9 mouse cellular contexts compared by ENCODE assay signal in genomic region chr17:56039345-56039744, GRCm38 (mm10). TPM values are rescaled to one million over a fixed set of nuclear protein-coding genes. Genes with fewer than 3 reads are reported as not detected.
DNase-seq lines count a peak whose midpoint lies in the region; ATAC-seq lines count a peak whose summit lies in the region.
"Had no signal": no experiment of that assay in that cellular context is flagged by ENCODE, and none has a peak within 500 bp of the region (broad histone marks: within the 10 kb centered on the region; RNA-seq: fewer than 3 reads in every experiment).

No protein-coding gene starts in this region.

- ATAC-seq in erythroblast, adult 5-6 weeks (replicated peaks; ENCODE audit: low FRiP score, poor library complexity, severe bottlenecking) = no peak
- ATAC-seq in megakaryocyte, adult 5-6 weeks (ENCODE audit: poor library complexity, severe bottlenecking) = no peak
- no peak for ATAC-seq in limb, embryonic 13.5 days (ENCODE audit: low FRiP score, low read depth)
- no peak for ATAC-seq in neural tube, embryonic 15.5 days (ENCODE audit: low FRiP score)

- no peaks in the 10 kb centered on the region for H3K27me3 ChIP-seq in erythroblast, embryonic 14.5 days (ENCODE audit: control insufficient read depth)
- H3K27me3 ChIP-seq in megakaryocyte, embryonic 14.5 days (replicated peaks) = no peaks in the 10 kb centered on the region
- H3K27me3 ChIP-seq in limb, embryonic 13.5 days = no peaks in the 10 kb centered on the region
- H3K27me3 ChIP-seq in neural tube, embryonic 15.5 days (replicated peaks) = no peaks in the 10 kb centered on the region

- no peak overlapping the region for H3K9ac ChIP-seq in limb, embryonic 13.5 days
- no peak overlapping the region; the same call in 1 of the 2 replicates for H3K9ac ChIP-seq in neural tube, embryonic 15.5 days (replicated peaks)

- no peaks in the 10 kb centered on the region for H3K9me3 ChIP-seq in erythroblast, embryonic 14.5 days (ENCODE audit: control insufficient read depth, low read length)
- no peaks in the 10 kb centered on the region for H3K9me3 ChIP-seq in megakaryocyte, embryonic 14.5 days
- no peaks in the 10 kb centered on the region for H3K9me3 ChIP-seq in limb, embryonic 13.5 days
- H3K9me3 ChIP-seq in neural tube, embryonic 15.5 days (replicated peaks) = no peaks in the 10 kb centered on the region

- peak overlapping the region; percentile 72 for H3K4me3 ChIP-seq in erythroblast, embryonic 14.5 days (replicated peaks)
- peak overlapping the region; percentile 56 for H3K4me3 ChIP-seq in megakaryocyte, embryonic 14.5 days (replicated peaks)
- peak overlapping the region; percentile 83; the same call in 1 of the 2 replicates for H3K4me3 ChIP-seq in limb, embryonic 13.5 days
- peak overlapping the region; percentile 70; the same call in 1 of the 2 replicates for H3K4me3 ChIP-seq in neural tube, embryonic 15.5 days (replicated peaks)

- no peak for DNase-seq in B cell, adult 2 months
- no peak for DNase-seq in layer of hippocampus, adult 11-12 months (ENCODE audit: low spot score)

- peaks cover 70% of the 10 kb centered on the region for H3K4me1 ChIP-seq in erythroblast, embryonic 14.5 days (ENCODE audit: control insufficient read depth)
- H3K4me1 ChIP-seq in megakaryocyte, embryonic 14.5 days = peaks cover 58% of the 10 kb centered on the region
- peaks cover 36% of the 10 kb centered on the region for H3K4me1 ChIP-seq in limb, embryonic 13.5 days
- H3K4me1 ChIP-seq in neural tube, embryonic 15.5 days = peaks cover 29% of the 10 kb centered on the region

- no peak overlapping the region for H3K27ac ChIP-seq in limb, embryonic 13.5 days
- H3K27ac ChIP-seq in neural tube, embryonic 15.5 days (replicated peaks) = peak overlapping the region; percentile 82; the same call in 1 of the 2 replicates

- peak overlapping the region; percentile 84 for H3K4me2 ChIP-seq in limb, embryonic 13.5 days (replicated peaks)
- H3K4me2 ChIP-seq in neural tube, embryonic 15.5 days = peak overlapping the region; percentile 91

- WGBS in limb, embryonic 13.5 days = 74% methylated on average over 4 of the region's 4 CpGs
- WGBS in neural tube, embryonic 15.5 days = 87% methylated on average over 4 of the region's 4 CpGs

- H3K36me3 ChIP-seq in erythroblast, embryonic 14.5 days (ENCODE audit: control insufficient read depth) = peaks cover 39% of the 10 kb centered on the region
- peaks cover 25% of the 10 kb centered on the region for H3K36me3 ChIP-seq in megakaryocyte, embryonic 14.5 days (replicated peaks; ENCODE audit: low read length)
- peaks cover 16% of the 10 kb centered on the region for H3K36me3 ChIP-seq in limb, embryonic 13.5 days
- peaks cover 6% of the 10 kb centered on the region for H3K36me3 ChIP-seq in neural tube, embryonic 15.5 days

RNA-seq across cellular contexts. Expression of gene Chaf1a, which starts 0.9 kb away (rescaled TPM):
- polyA plus RNA-seq in erythroblast, embryonic 14.5 days (2012) = 10.0 and 11.6 TPM in 2 replicates
- 6.1 and 16.3 TPM in 2 replicates for total RNA-seq in erythroblast, adult 5-6 weeks (2015; ENCODE audit: low replicate concordance)
- 18.5 and 25.2 TPM in 2 replicates for total RNA-seq in erythroblast, adult 5-6 weeks (2017; ENCODE audit: low replicate concordance)
- polyA plus RNA-seq in megakaryocyte, embryonic 14.5 days (2012; ENCODE audit: insufficient read depth, low replicate concordance) = 17.0 and 33.8 TPM in 2 replicates
- total RNA-seq in megakaryocyte, adult 5-6 weeks (2015) = 8.1 and 9.6 TPM in 2 replicates
- total RNA-seq in megakaryocyte, adult 5-6 weeks (2017) = 18.3 and 22.2 TPM in 2 replicates
- 27.4 and 29.0 TPM in 2 replicates for polyA plus RNA-seq in limb, embryonic 13.5 days (2015; fragmentation: Nextera tagmentation; extraction: Ambion mirVana)
- 4.0 and 10.1 TPM in 2 replicates for polyA plus RNA-seq in neural tube, embryonic 15.5 days (2015; fragmentation: Nextera tagmentation; extraction: Ambion mirVana)

RNA-seq across cellular contexts. Expression of gene Sh3gl1, which starts 2.9 kb away (rescaled TPM):
- 5.9 TPM in 2 replicates for polyA plus RNA-seq in erythroblast, embryonic 14.5 days (2012)
- 7.5 and 10.9 TPM in 2 replicates for total RNA-seq in erythroblast, adult 5-6 weeks (2015; ENCODE audit: low replicate concordance)
- 10.0 and 11.4 TPM in 2 replicates for total RNA-seq in erythroblast, adult 5-6 weeks (2017; ENCODE audit: low replicate concordance)
- polyA plus RNA-seq in megakaryocyte, embryonic 14.5 days (2012; ENCODE audit: insufficient read depth, low replicate concordance) = 115 and 286 TPM in 2 replicates
- total RNA-seq in megakaryocyte, adult 5-6 weeks (2015) = 21.7 and 22.3 TPM in 2 replicates
- 28.4 and 35.0 TPM in 2 replicates for total RNA-seq in megakaryocyte, adult 5-6 weeks (2017)
- polyA plus RNA-seq in limb, embryonic 13.5 days (2015; fragmentation: Nextera tagmentation; extraction: Ambion mirVana) = 190 and 200 TPM in 2 replicates
- polyA plus RNA-seq in neural tube, embryonic 15.5 days (2015; fragmentation: Nextera tagmentation; extraction: Ambion mirVana) = 105 and 114 TPM in 2 replicates

RNA-seq across cellular contexts. Expression of gene Mpnd, which starts 33.8 kb away (rescaled TPM):
- polyA plus RNA-seq in erythroblast, embryonic 14.5 days (2012) = 0.76 and 1.1 TPM in 2 replicates
- 3.3 and 5.4 TPM in 2 replicates for total RNA-seq in erythroblast, adult 5-6 weeks (2015; ENCODE audit: low replicate concordance)
- 6.1 and 7.8 TPM in 2 replicates for total RNA-seq in erythroblast, adult 5-6 weeks (2017; ENCODE audit: low replicate concordance)
- polyA plus RNA-seq in megakaryocyte, embryonic 14.5 days (2012; ENCODE audit: insufficient read depth, low replicate concordance) = 4.4 and 22.7 TPM in 2 replicates
- total RNA-seq in megakaryocyte, adult 5-6 weeks (2015) = 23.2 and 28.6 TPM in 2 replicates
- total RNA-seq in megakaryocyte, adult 5-6 weeks (2017) = 95.5 and 112 TPM in 2 replicates
- polyA plus RNA-seq in limb, embryonic 13.5 days (2015; fragmentation: Nextera tagmentation; extraction: Ambion mirVana) = 108 and 109 TPM in 2 replicates
- 121 and 130 TPM in 2 replicates for polyA plus RNA-seq in neural tube, embryonic 15.5 days (2015; fragmentation: Nextera tagmentation; extraction: Ambion mirVana)

RNA-seq across cellular contexts. Expression of gene Stap2, which starts 34.0 kb away (rescaled TPM):
- 0.04 TPM in 1 of 2 replicates, not detected in the other for polyA plus RNA-seq in erythroblast, embryonic 14.5 days (2012)
- not detected in 2 replicates for total RNA-seq in erythroblast, adult 5-6 weeks (2015; ENCODE audit: low replicate concordance)
- total RNA-seq in erythroblast, adult 5-6 weeks (2017; ENCODE audit: low replicate concordance) = 1.3 TPM in 1 of 2 replicates, not detected in the other
- 0.21 TPM in 1 of 2 replicates, not detected in the other for polyA plus RNA-seq in megakaryocyte, embryonic 14.5 days (2012; ENCODE audit: insufficient read depth, low replicate concordance)
- 0.25 and 0.62 TPM in 2 replicates for total RNA-seq in megakaryocyte, adult 5-6 weeks (2015)
- 0.22 and 0.24 TPM in 2 replicates for total RNA-seq in megakaryocyte, adult 5-6 weeks (2017)
- polyA plus RNA-seq in limb, embryonic 13.5 days (2015; fragmentation: Nextera tagmentation; extraction: Ambion mirVana) = 8.1 and 9.2 TPM in 2 replicates
- 7.3 and 11.5 TPM in 2 replicates for polyA plus RNA-seq in neural tube, embryonic 15.5 days (2015; fragmentation: Nextera tagmentation; extraction: Ambion mirVana)
- total RNA-seq: common myeloid progenitor, adult 5-6 weeks had no signal

RNA-seq across cellular contexts. Expression of gene Ubxn6, which starts 35.5 kb away (rescaled TPM):
- 3.4 and 4.0 TPM in 2 replicates for polyA plus RNA-seq in erythroblast, embryonic 14.5 days (2012)
- total RNA-seq in erythroblast, adult 5-6 weeks (2015; ENCODE audit: low replicate concordance) = 3.1 and 3.6 TPM in 2 replicates
- 5.3 and 15.2 TPM in 2 replicates for total RNA-seq in erythroblast, adult 5-6 weeks (2017; ENCODE audit: low replicate concordance)
- 75.0 and 97.7 TPM in 2 replicates for polyA plus RNA-seq in megakaryocyte, embryonic 14.5 days (2012; ENCODE audit: insufficient read depth, low replicate concordance)
- 12.9 and 13.2 TPM in 2 replicates for total RNA-seq in megakaryocyte, adult 5-6 weeks (2015)
- 17.0 and 30.7 TPM in 2 replicates for total RNA-seq in megakaryocyte, adult 5-6 weeks (2017)
- polyA plus RNA-seq in limb, embryonic 13.5 days (2015; fragmentation: Nextera tagmentation; extraction: Ambion mirVana) = 45.3 and 49.4 TPM in 2 replicates
- polyA plus RNA-seq in neural tube, embryonic 15.5 days (2015; fragmentation: Nextera tagmentation; extraction: Ambion mirVana) = 65.3 and 79.4 TPM in 2 replicates

Comparison
In these comparisons a context has a peak if more than half of its experiments do, and no peak if none do; other contexts are left out.
1. RNA of gene Sh3gl1, which starts 2.9 kb away (polyA plus RNA-seq): 190 to 200 TPM in limb, embryonic 13.5 days, 115 to 286 TPM in megakaryocyte, embryonic 14.5 days and 105 to 114 TPM in neural tube, embryonic 15.5 days; 5.9 TPM in erythroblast, embryonic 14.5 days; every median in the first group is over 10 times any median in the second.
2. Peak in every context shown above with its lines, with median percentiles within 50 percentile points of each other: H3K4me3 ChIP-seq.